Comparison of ENCODE assay signal across 8 mouse cellular contexts in genomic region chr10:80928586-80929298, GRCm38 (mm10). TPM values are rescaled to one million over a fixed set of nuclear protein-coding genes. Genes with fewer than 3 reads are reported as not detected.
DNase-seq lines count a peak whose midpoint lies in the region; ATAC-seq and TF ChIP-seq lines count a peak whose summit lies in the region.

No protein-coding gene starts in this region.

- WGBS in hindbrain, embryonic 10.5 days = under 1% methylated on average over 48 of the region's 48 CpGs
- under 1% methylated on average over 48 of the region's 48 CpGs for WGBS in lung, postnatal 0 days

- peaks cover 37% of the 10 kb centered on the region for H3K27me3 ChIP-seq in hindbrain, embryonic 10.5 days (ENCODE audit: insufficient read depth, poor library complexity, severe bottlenecking)
- H3K27me3 ChIP-seq in lung, postnatal 0 days (replicated peaks; ENCODE audit: insufficient read depth, low read length) = no peaks in the 10 kb centered on the region

- no peak for TF ChIP-seq EP300 in lung, postnatal 0 days (IDR thresholded peaks at IDR 0.05)

- H3K9ac ChIP-seq in lung, postnatal 0 days (replicated peaks; ENCODE audit: low read depth) = peak overlapping the region; percentile 56

- peak; percentile 58 for ATAC-seq in frontal cortex, adult (ENCODE audit: low TSS enrichment)
- peak; percentile 47 for ATAC-seq in lung, postnatal 0 days

- H3K27ac ChIP-seq in hindbrain, embryonic 10.5 days = peak overlapping the region; percentile 87
- peak overlapping the region; percentile 94 for H3K27ac ChIP-seq in lung, postnatal 0 days (ENCODE audit: low read length)

- peak overlapping the region; percentile 93 for H3K4me2 ChIP-seq in lung, postnatal 0 days (replicated peaks; ENCODE audit: low read depth, low read length)

- H3K4me1 ChIP-seq in hindbrain, embryonic 10.5 days (replicated peaks) = peaks cover 67% of the 10 kb centered on the region
- peaks cover 17% of the 10 kb centered on the region for H3K4me1 ChIP-seq in lung, postnatal 0 days (ENCODE audit: insufficient read depth, low read depth, low read length)

- peak; percentile 95 for DNase-seq in MN1 (ENCODE audit: low spot score)
- DNase-seq in cerebellum, adult 8-10 months = peak; percentile 94
- DNase-seq in hindbrain, embryonic 10.5 days (ENCODE audit: low spot score) = peak; percentile 89
- DNase-seq in layer of hippocampus, postnatal 10 days (ENCODE audit: low spot score in 2 of 2) = peak; percentile 94 to 96
- DNase-seq in lung, postnatal 0 days (ENCODE audit: low spot score) = peak; percentile 96
- peak; percentile 72 for DNase-seq in ovary, postnatal 10 days (ENCODE audit: low spot score)
- peak; percentile 90 for DNase-seq in thymus, postnatal 0 days (ENCODE audit: low spot score)

- no peaks in the 10 kb centered on the region for H3K36me3 ChIP-seq in hindbrain, embryonic 10.5 days
- no peaks in the 10 kb centered on the region for H3K36me3 ChIP-seq in lung, postnatal 0 days (ENCODE audit: insufficient read depth, low read length)

- 0 out of 2 replicates have a peak, but pooled peaks cover under 1% of the 10 kb centered on the region for H3K9me3 ChIP-seq in hindbrain, embryonic 10.5 days
- H3K9me3 ChIP-seq in lung, postnatal 0 days (ENCODE audit: low read length) = no peaks in the 10 kb centered on the region

- peak overlapping the region; percentile 63 for H3K4me3 ChIP-seq in hindbrain, embryonic 10.5 days
- peak overlapping the region; percentile 58 for H3K4me3 ChIP-seq in lung, postnatal 0 days (ENCODE audit: low read depth, low read length)

- peak; percentile 93 for TF ChIP-seq CTCF in lung, postnatal 0 days (IDR thresholded peaks at IDR 0.05)

RNA-seq across cellular contexts. Expression of gene Gadd45b, which starts 1.1 kb away (rescaled TPM):
- polyA plus RNA-seq in hindbrain, embryonic 10.5 days (2016; fragmentation: Nextera tagmentation; extraction: Ambion mirVana) = 9.8 and 11.8 TPM in 2 replicates
- 10 to 100 TPM; 12.1 to 14.4 TPM for total RNA-seq in layer of hippocampus, postnatal 10 days (2021)
- 131 and 145 TPM in 2 replicates for polyA plus RNA-seq in lung, postnatal 0 days (2015; fragmentation: Nextera tagmentation; extraction: Ambion mirVana)
- 19.0 and 21.7 TPM in 2 replicates for polyA plus RNA-seq in thymus, postnatal 0 days (2015; fragmentation: Nextera tagmentation; extraction: Ambion mirVana)

RNA-seq across cellular contexts. Expression of gene Lmnb2, which starts 10.7 kb away (rescaled TPM):
- 65.8 and 78.4 TPM in 2 replicates for polyA plus RNA-seq in hindbrain, embryonic 10.5 days (2016; fragmentation: Nextera tagmentation; extraction: Ambion mirVana)
- total RNA-seq in layer of hippocampus, postnatal 10 days (2021) = 10 to 100 TPM; 23.1 to 26.2 TPM
- polyA plus RNA-seq in lung, postnatal 0 days (2015; fragmentation: Nextera tagmentation; extraction: Ambion mirVana) = 6.9 and 7.3 TPM in 2 replicates
- 28.0 and 28.5 TPM in 2 replicates for polyA plus RNA-seq in thymus, postnatal 0 days (2015; fragmentation: Nextera tagmentation; extraction: Ambion mirVana)

RNA-seq across cellular contexts. Expression of gene Timm13, which starts 28.0 kb away (rescaled TPM):
- 374 and 391 TPM in 2 replicates for polyA plus RNA-seq in hindbrain, embryonic 10.5 days (2016; fragmentation: Nextera tagmentation; extraction: Ambion mirVana)
- total RNA-seq in layer of hippocampus, postnatal 10 days (2021) = 100 to 1,000 TPM; 157 to 172 TPM
- polyA plus RNA-seq in lung, postnatal 0 days (2015; fragmentation: Nextera tagmentation; extraction: Ambion mirVana) = 211 and 233 TPM in 2 replicates
- polyA plus RNA-seq in thymus, postnatal 0 days (2015; fragmentation: Nextera tagmentation; extraction: Ambion mirVana) = 337 and 351 TPM in 2 replicates

RNA-seq across cellular contexts. Expression of gene Tmprss9, which starts 57.1 kb away (rescaled TPM):
- 0.04 and 0.14 TPM in 2 replicates for polyA plus RNA-seq in hindbrain, embryonic 10.5 days (2016; fragmentation: Nextera tagmentation; extraction: Ambion mirVana)
- total RNA-seq in layer of hippocampus, postnatal 10 days (2021) = under 1 TPM; 0.11 to 0.16 TPM
- polyA plus RNA-seq in lung, postnatal 0 days (2015; fragmentation: Nextera tagmentation; extraction: Ambion mirVana) = 0.04 TPM in 1 of 2 replicates, not detected in the other
- polyA plus RNA-seq in thymus, postnatal 0 days (2015; fragmentation: Nextera tagmentation; extraction: Ambion mirVana) = 0.08 and 0.09 TPM in 2 replicates

Comparison
In these comparisons a context has a peak if more than half of its experiments do, and no peak if none do; other contexts are left out.
1. Peak in every context shown above with its lines: DNase-seq, ATAC-seq, H3K4me3 ChIP-seq and H3K27ac ChIP-seq.